Mouse (Mus musculus) induced T-regulatory cell, adult 2 months (primary cell): ENCODE data around the gene Plekhb2.

ENCODE experiments used
- DNase-seq: peaks from one replicate; pipeline ENCODE4 v3.0.0-alpha.2; 2012; ENCODE audit warnings: low read depth

The Plekhb2 gene

GRCm38 (mm10) chr1:34866815-34867573, 17.2 kb downstream of the Plekhb2 start:
- peak; percentile 93 for DNase-seq

DNA sequence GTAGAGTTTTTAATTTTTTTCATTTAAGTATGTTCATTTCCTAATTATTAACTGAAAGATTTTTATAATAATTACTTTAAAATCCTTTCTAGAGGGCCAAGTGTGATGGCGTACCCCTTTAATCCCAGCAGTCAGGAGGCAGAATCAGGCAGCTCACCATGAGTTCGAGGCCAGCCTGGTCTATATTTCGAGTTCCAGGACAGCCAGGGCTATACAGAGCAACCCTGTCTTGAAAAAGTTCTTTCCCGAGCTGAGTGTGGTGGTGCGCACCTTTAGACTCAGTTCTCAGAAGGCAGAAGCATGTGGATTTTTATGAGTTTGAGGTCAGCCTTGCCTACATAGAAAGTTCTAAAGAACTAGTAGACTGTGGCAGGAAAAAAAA, 17.8 kb downstream of the Plekhb2 start:
- no peak for DNase-seq

DNA sequence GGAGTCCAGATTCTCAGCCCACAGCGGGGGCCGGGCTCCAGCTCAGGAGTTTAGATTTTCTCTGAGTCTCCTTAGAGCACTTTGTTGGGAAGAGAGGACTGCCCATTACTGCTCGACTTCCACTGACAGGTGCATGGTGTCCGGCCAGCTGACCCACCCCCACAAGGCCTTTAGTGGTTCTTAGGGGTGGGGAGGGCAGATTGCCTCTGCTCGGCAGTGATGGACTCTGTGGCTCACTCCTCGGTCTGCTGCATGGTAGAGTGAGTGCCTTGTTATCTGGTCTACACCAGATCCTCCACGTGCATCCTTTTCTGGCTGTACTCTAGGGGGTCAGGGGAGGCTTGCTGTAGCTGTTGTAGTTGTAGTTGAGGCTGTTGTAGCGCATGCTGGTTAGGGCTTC, 18.6 kb downstream of the Plekhb2 start:
- no peak for DNase-seq

DNA sequence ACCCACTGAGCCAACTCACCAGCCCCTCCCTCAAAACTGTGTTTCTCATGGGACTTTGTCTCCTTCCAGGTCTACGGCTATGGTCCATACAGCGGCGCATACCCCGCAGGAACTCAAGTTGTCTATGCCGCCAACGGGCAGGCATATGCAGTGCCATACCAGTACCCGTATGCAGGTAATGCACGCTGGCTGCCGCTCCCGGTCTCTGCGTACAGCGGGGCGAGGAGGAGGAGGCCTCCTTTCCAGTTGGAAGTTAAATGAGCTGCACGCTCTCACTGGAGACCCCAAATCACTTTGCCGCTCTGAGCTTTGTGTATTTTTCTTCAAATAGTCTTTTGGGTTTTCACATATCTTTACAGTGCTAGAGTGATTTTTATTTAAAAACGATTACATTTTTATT, 19.5 kb downstream of the Plekhb2 start:
- DNase-seq: no peak

DNA sequence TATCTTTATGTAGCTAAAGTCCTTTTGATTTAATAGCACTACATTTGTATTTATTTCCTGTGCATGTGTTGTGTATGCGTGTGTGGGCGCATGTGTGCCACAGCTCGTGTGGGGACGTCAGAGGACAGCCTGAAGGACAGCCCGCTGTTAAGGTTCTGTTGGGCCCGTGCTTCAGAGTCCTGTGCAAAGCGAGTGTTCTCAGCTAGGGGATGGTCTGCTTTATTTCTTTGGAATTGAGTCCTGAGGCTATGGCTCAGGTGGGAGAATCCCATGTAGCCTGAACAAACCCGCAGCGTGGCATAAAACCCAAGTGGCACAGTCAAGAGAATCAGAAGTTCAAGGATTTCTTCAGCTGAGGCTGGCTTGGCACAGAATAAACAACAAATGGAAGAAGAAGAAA, 21.4 kb downstream of the Plekhb2 start:
- DNase-seq: no peak

DNA sequence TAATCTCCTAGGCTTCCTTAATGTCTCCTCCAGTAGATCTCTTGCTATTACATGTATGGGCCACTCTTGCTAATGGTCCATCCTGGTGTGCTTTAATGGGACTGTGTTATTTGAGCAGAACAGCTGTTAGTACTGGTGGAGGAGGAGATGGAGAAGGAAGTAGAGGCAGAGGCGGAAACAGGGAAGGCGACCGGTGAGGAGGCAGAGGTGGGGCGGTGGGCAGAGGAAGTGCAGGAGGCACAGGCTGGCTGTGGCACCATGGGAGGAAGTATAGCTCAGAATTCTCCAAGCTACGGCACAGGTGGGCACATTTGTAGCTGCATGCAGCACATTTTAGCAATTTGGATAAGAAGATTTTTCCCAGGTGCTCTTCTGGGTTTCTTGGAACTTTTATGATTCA, 23.8 kb downstream of the Plekhb2 start:
- DNase-seq: no peak

GRCm38 (mm10) chr1:34879611-34880010, 29.8 kb downstream of the Plekhb2 start:
- DNase-seq: no peak

DNA sequence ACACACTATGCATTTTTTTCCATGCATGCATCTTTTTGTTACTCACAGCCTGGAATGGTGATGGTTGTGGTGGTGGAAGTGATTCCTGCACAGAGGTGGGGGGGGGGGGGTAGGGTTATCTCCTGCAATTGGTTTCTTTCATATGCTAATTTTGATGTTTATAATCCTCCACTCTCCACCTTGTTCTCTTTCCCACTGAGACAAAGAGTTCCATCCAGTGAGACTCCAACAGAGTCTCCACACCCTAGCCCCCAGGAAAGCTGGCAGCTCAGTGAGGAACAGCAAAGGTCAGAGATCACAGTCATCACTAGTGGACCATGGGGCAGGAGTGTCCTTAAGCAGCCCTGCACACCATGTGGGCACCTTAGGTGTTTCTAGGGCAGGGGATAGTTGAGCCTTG, 34.0 kb downstream of the Plekhb2 start:
- DNase-seq: no peak

DNA sequence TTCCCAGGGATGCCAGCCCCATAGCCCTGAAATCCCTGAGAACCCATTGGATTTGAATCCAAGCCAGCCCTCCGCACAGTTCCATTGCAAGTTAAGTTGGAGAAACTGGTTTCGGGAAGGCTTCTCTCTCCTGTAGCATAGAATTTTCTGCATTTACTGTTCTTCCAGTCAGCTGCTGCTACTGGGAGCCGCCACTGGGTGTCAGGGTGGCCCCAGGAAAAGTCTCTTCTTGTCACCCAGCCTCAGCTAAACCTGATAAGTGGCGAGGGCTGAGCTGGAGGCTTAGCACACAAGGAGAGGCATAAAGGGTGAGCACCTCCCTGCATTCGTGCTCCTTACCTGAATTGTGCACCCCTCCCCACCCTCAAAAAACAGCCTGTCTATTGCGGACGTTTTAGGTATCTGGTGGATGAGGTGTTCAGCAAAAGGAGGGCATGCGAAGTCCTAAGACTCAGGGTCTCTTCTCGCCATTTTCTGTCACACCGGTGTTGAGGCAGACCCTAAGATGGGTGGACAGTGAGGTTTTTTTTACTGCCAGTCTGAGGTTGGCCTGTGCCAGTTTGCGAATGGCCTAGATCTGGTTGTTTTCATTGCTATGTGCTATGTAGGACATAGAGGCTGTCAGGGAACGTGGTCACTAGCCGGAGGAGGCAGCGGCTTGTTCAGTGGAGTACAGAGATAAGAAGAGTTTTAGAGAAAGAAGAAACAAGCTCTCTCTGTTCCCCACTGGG, 41.9 kb downstream of the Plekhb2 start:
- peak; percentile 22 for DNase-seq

DNA sequence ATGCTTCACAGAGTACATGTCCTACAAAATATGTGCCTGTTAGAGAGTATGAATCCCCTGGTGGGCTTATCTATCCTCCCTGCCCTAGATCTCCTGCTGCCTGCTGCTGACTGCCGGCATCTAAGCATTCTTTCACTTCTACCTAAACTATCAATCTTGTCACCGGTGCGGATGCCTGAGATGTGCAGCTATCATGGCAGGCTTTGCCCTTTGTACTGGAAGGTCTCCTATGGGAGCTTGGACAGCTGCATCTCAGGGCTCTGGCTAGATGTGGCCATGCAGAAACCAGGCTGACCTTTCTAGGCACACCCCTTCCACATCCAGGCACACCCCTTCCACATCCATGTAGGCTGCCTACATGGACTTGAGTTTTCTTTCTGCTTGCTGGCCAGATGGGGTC, 42.7 kb downstream of the Plekhb2 start:
- no peak for DNase-seq

- no peak for DNase-seq
Observed at GRCm38 (mm10) chr1:34893331-34893730, 43.6 kb downstream of the Plekhb2 start.

DNA sequence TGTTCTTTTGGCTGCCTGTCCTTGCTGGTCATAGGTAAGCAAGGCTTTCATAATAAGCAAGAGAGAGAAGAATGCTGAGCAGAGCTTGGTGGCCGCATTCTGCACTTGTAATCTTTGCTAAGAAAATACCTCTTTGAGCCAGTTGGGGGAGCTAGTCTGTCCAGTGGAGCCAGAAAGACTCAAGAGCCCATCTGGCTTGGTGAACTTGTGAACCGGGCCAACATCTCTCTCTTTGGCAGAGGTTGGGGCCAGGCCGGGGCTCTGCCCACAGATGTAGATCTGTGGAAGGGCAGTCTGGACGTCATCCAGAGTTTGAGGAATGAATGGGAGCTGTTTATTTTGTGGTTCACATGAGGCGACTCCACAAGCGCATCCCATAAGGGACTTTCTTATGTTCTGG, 44.1 kb downstream of the Plekhb2 start:
- DNase-seq: no peak

- no peak for DNase-seq
Observed at GRCm38 (mm10) chr1:34896102-34896501, 46.3 kb downstream of the Plekhb2 start.

DNA sequence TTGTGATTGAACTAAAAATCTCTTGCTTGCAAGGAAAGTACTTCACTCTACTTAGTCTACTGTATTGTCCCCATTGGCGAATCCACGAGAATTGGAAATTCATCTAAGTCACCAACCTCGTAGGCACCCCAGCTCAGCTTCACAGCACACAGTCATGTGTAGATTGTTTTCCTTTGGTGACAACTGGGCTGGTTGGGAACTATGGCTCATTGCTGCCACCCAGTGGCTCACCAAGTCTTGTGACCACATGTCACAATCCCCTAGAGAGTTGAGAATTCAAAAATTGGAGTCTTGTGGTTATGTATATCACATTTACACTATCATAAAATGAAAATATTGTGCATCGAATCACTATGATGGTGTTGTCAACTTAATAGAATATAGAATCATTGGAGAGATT, 47.1 kb downstream of the Plekhb2 start:
- DNase-seq: peak; percentile 73

- DNase-seq: no peak
Observed at GRCm38 (mm10) chr1:34928656-34929055, 78.9 kb downstream of the Plekhb2 start.
